ENCODE assay signal across 14 mouse cellular contexts in genomic region chr6:83118369-83118768, GRCm38 (mm10). TPM values are rescaled to one million over a fixed set of nuclear protein-coding genes. Genes with fewer than 3 reads are reported as not detected.
DNase-seq lines count a peak whose midpoint lies in the region; ATAC-seq and TF ChIP-seq lines count a peak whose summit lies in the region.
"Had no signal": no experiment of that assay in that cellular context is flagged by ENCODE, and none has a peak within 500 bp of the region (broad histone marks: within the 10 kb centered on the region; RNA-seq: fewer than 3 reads in every experiment).

No protein-coding gene starts in this region.

- H3K9ac ChIP-seq in hindbrain, embryonic 11.5 days (ENCODE audit: low read depth, low read length) = 0 out of 2 replicates have a peak overlapping the region, but pooled peaks have one; percentile 27
- H3K9ac ChIP-seq in hindbrain, postnatal 0 days (replicated peaks; ENCODE audit: low read length) = no peak overlapping the region
- no peak overlapping the region for H3K9ac ChIP-seq in embryonic facial prominence, embryonic 13.5 days
- H3K9ac ChIP-seq: liver, embryonic 14.5 days had no signal

- H3K4me1 ChIP-seq in hindbrain, embryonic 11.5 days (replicated peaks; ENCODE audit: control insufficient read depth, insufficient read depth, low read length) = peaks cover 14% of the 10 kb centered on the region; the same call in 1 of the 2 replicates
- peaks cover 25% of the 10 kb centered on the region for H3K4me1 ChIP-seq in hindbrain, postnatal 0 days (ENCODE audit: insufficient read depth, low read length)
- H3K4me1 ChIP-seq in lung, adult 2 months (ENCODE audit: control insufficient read depth, insufficient read depth, low read length) = peaks cover 12% of the 10 kb centered on the region
- H3K4me1 ChIP-seq in embryonic facial prominence, embryonic 13.5 days = peaks cover 59% of the 10 kb centered on the region

- H3K36me3 ChIP-seq in hindbrain, embryonic 11.5 days (ENCODE audit: control insufficient read depth, insufficient read depth, low read length) = 0 out of 2 replicates have a peak, but pooled peaks cover 7% of the 10 kb centered on the region
- H3K36me3 ChIP-seq in hindbrain, postnatal 0 days (ENCODE audit: insufficient read depth, low read length) = 0 out of 2 replicates have a peak, but pooled peaks cover 9% of the 10 kb centered on the region
- peaks cover 33% of the 10 kb centered on the region for H3K36me3 ChIP-seq in embryonic facial prominence, embryonic 13.5 days

- no peaks in the 10 kb centered on the region for H3K27me3 ChIP-seq in hindbrain, embryonic 11.5 days (ENCODE audit: control insufficient read depth, insufficient read depth, low read length)
- no peaks in the 10 kb centered on the region for H3K27me3 ChIP-seq in hindbrain, postnatal 0 days (ENCODE audit: insufficient read depth, low read length)
- H3K27me3 ChIP-seq in embryonic facial prominence, embryonic 13.5 days = no peaks in the 10 kb centered on the region

- no peak overlapping the region for H3K27ac ChIP-seq in hindbrain, embryonic 11.5 days (ENCODE audit: low read depth, low read length)
- no peak overlapping the region for H3K27ac ChIP-seq in hindbrain, postnatal 0 days
- peak overlapping the region; percentile 62 for H3K27ac ChIP-seq in embryonic facial prominence, embryonic 13.5 days
- H3K27ac ChIP-seq: liver, embryonic 14.5 days had no signal

- no peaks in the 10 kb centered on the region for H3K9me3 ChIP-seq in hindbrain, embryonic 11.5 days (ENCODE audit: control insufficient read depth, low read length)
- H3K9me3 ChIP-seq in hindbrain, postnatal 0 days (ENCODE audit: low read length) = no peaks in the 10 kb centered on the region
- no peaks in the 10 kb centered on the region for H3K9me3 ChIP-seq in embryonic facial prominence, embryonic 13.5 days

- ATAC-seq in cerebellum, adult (ENCODE audit: insufficient number of reproducible peaks, low FRiP score, low TSS enrichment) = no peak
- ATAC-seq in hindbrain, embryonic 11.5 days (ENCODE audit: low FRiP score) = no peak
- no peak for ATAC-seq in hindbrain, postnatal 0 days
- no peak for ATAC-seq in embryonic facial prominence, embryonic 13.5 days (ENCODE audit: insufficient number of reproducible peaks, insufficient read depth, low FRiP score, low TSS enrichment, low read depth)

- WGBS in hindbrain, embryonic 11.5 days = 85% methylated on average over 11 of the region's 11 CpGs
- 74% methylated on average over 11 of the region's 11 CpGs for WGBS in hindbrain, postnatal 0 days
- 83% methylated on average over 11 of the region's 11 CpGs for WGBS in lung, adult 2 months
- 84% methylated on average over 11 of the region's 11 CpGs for WGBS in embryonic facial prominence, embryonic 13.5 days

- no peak for TF ChIP-seq CTCF in hindbrain, postnatal 0 days (IDR thresholded peaks at IDR 0.05; ENCODE audit: low read depth)
- TF ChIP-seq CTCF in lung, adult 2 months (IDR thresholded peaks at IDR 0.05; ENCODE audit: insufficient read depth, low read length) = no peak

- no peak overlapping the region for H3K4me2 ChIP-seq in hindbrain, embryonic 11.5 days (replicated peaks; ENCODE audit: low read depth, low read length)
- no peak overlapping the region for H3K4me2 ChIP-seq in hindbrain, postnatal 0 days (ENCODE audit: low read depth, low read length)
- no peak overlapping the region for H3K4me2 ChIP-seq in embryonic facial prominence, embryonic 13.5 days

- TF ChIP-seq POLR2A in lung, adult 2 months (IDR thresholded peaks at IDR 0.05; ENCODE audit: borderline replicate concordance, extremely low read depth, low read depth, low read length) = 0 out of 2 replicates have a peak, but pooled peaks have one; percentile 30

- H3K4me3 ChIP-seq in hindbrain, embryonic 11.5 days (ENCODE audit: low read depth, low read length) = no peak overlapping the region
- H3K4me3 ChIP-seq in hindbrain, postnatal 0 days (ENCODE audit: low read length) = no peak overlapping the region
- H3K4me3 ChIP-seq in lung, adult 2 months (replicated peaks; ENCODE audit: extremely low read depth, low read depth, low read length) = no peak overlapping the region
- no peak overlapping the region for H3K4me3 ChIP-seq in embryonic facial prominence, embryonic 13.5 days
- H3K4me3 ChIP-seq: erythroblast, embryonic 14.5 days had no signal

- peak; percentile 34 for DNase-seq in cerebellum, adult 11-12 months
- DNase-seq in hindbrain, embryonic 11.5 days (ENCODE audit: low spot score) = no peak
- DNase-seq in hindbrain, postnatal 0 days (ENCODE audit: low spot score) = no peak
- DNase-seq in lung, adult 2 months = no peak
- no peak for DNase-seq in lung, adult 18-20 months
- DNase-seq in layer of hippocampus, adult 18-20 months (ENCODE audit: low spot score in 2 of 2) = no peak
- DNase-seq: adrenal gland, postnatal 14 days; cerebellum, adult 8-10 months; kidney, adult 18-20 months had no signal

RNA-seq across cellular contexts. Expression of gene Wbp1, which starts 3.0 kb away (rescaled TPM):
- polyA plus RNA-seq in hindbrain, embryonic 11.5 days (2014; fragmentation: Nextera tagmentation; extraction: Ambion mirVana) = 160 and 179 TPM in 2 replicates
- total RNA-seq in hindbrain, postnatal 0 days (2014; rRNA removed) = 182 and 209 TPM in 2 replicates
- 99.6 and 101 TPM in 2 replicates for polyA plus RNA-seq in hindbrain, postnatal 0 days (2015; fragmentation: Nextera tagmentation; extraction: Ambion mirVana)
- polyA plus RNA-seq in lung, adult 2 months (2012; rRNA removed) = 174 and 211 TPM in 2 replicates
- polyA plus RNA-seq in embryonic facial prominence, embryonic 13.5 days (2015; fragmentation: Nextera tagmentation; extraction: Ambion mirVana) = 144 and 172 TPM in 2 replicates
- total RNA-seq in layer of hippocampus, adult 18-20 months (2021) = 10 to 100 TPM; 47.4 to 52.5 TPM

RNA-seq across cellular contexts. Expression of gene Mogs, which starts 3.1 kb away (rescaled TPM):
- polyA plus RNA-seq in hindbrain, embryonic 11.5 days (2014; fragmentation: Nextera tagmentation; extraction: Ambion mirVana) = 17.1 and 20.2 TPM in 2 replicates
- 44.9 and 48.5 TPM in 2 replicates for total RNA-seq in hindbrain, postnatal 0 days (2014; rRNA removed)
- polyA plus RNA-seq in hindbrain, postnatal 0 days (2015; fragmentation: Nextera tagmentation; extraction: Ambion mirVana) = 20.5 and 21.1 TPM in 2 replicates
- polyA plus RNA-seq in lung, adult 2 months (2012; rRNA removed) = 40.6 and 44.1 TPM in 2 replicates
- polyA plus RNA-seq in embryonic facial prominence, embryonic 13.5 days (2015; fragmentation: Nextera tagmentation; extraction: Ambion mirVana) = 45.0 and 45.6 TPM in 2 replicates
- 10 to 100 TPM; 27.0 TPM for total RNA-seq in layer of hippocampus, adult 18-20 months (2021)

RNA-seq across cellular contexts. Expression of gene Ino80b, which starts 6.9 kb away (rescaled TPM):
- 18.5 and 21.3 TPM in 2 replicates for polyA plus RNA-seq in hindbrain, embryonic 11.5 days (2014; fragmentation: Nextera tagmentation; extraction: Ambion mirVana)
- 26.7 and 31.0 TPM in 2 replicates for total RNA-seq in hindbrain, postnatal 0 days (2014; rRNA removed)
- 12.0 and 14.8 TPM in 2 replicates for polyA plus RNA-seq in hindbrain, postnatal 0 days (2015; fragmentation: Nextera tagmentation; extraction: Ambion mirVana)
- 37.0 and 63.4 TPM in 2 replicates for polyA plus RNA-seq in lung, adult 2 months (2012; rRNA removed)
- polyA plus RNA-seq in embryonic facial prominence, embryonic 13.5 days (2015; fragmentation: Nextera tagmentation; extraction: Ambion mirVana) = 13.2 and 13.9 TPM in 2 replicates
- total RNA-seq in layer of hippocampus, adult 18-20 months (2021) = 10 to 100 TPM; 28.0 to 29.5 TPM

RNA-seq across cellular contexts. Expression of gene Mrpl53, which starts 9.5 kb away (rescaled TPM):
- polyA plus RNA-seq in hindbrain, embryonic 11.5 days (2014; fragmentation: Nextera tagmentation; extraction: Ambion mirVana) = 127 TPM in 2 replicates
- total RNA-seq in hindbrain, postnatal 0 days (2014; rRNA removed) = 72.5 and 73.7 TPM in 2 replicates
- polyA plus RNA-seq in hindbrain, postnatal 0 days (2015; fragmentation: Nextera tagmentation; extraction: Ambion mirVana) = 122 and 126 TPM in 2 replicates
- polyA plus RNA-seq in lung, adult 2 months (2012; rRNA removed) = 60.3 and 68.7 TPM in 2 replicates
- 137 and 151 TPM in 2 replicates for polyA plus RNA-seq in embryonic facial prominence, embryonic 13.5 days (2015; fragmentation: Nextera tagmentation; extraction: Ambion mirVana)
- total RNA-seq in layer of hippocampus, adult 18-20 months (2021) = 10 to 100 TPM; 58.4 to 69.3 TPM

RNA-seq across cellular contexts. Expression of gene Rtkn, which starts 16.9 kb away (rescaled TPM):
- polyA plus RNA-seq in hindbrain, embryonic 11.5 days (2014; fragmentation: Nextera tagmentation; extraction: Ambion mirVana) = 17.7 and 18.3 TPM in 2 replicates
- 40.0 and 73.6 TPM in 2 replicates for total RNA-seq in hindbrain, postnatal 0 days (2014; rRNA removed)
- 20.8 and 21.1 TPM in 2 replicates for polyA plus RNA-seq in hindbrain, postnatal 0 days (2015; fragmentation: Nextera tagmentation; extraction: Ambion mirVana)
- polyA plus RNA-seq in lung, adult 2 months (2012; rRNA removed) = 110 and 116 TPM in 2 replicates
- polyA plus RNA-seq in embryonic facial prominence, embryonic 13.5 days (2015; fragmentation: Nextera tagmentation; extraction: Ambion mirVana) = 46.7 and 51.8 TPM in 2 replicates
- 10 to 100 TPM; 73.5 to 75.8 TPM for total RNA-seq in layer of hippocampus, adult 18-20 months (2021)
- total RNA-seq: megakaryocyte-erythroid progenitor cell, adult 5-6 weeks had no signal
